8 mouse cellular contexts compared by ENCODE assay signal in genomic region chr14:57424212-57424561, GRCm38 (mm10). TPM values are rescaled to one million over a fixed set of nuclear protein-coding genes. Genes with fewer than 3 reads are reported as not detected.
DNase-seq lines count a peak whose midpoint lies in the region; ATAC-seq lines count a peak whose summit lies in the region.

No protein-coding gene starts in this region.

- no peaks in the 10 kb centered on the region for H3K4me1 ChIP-seq in heart, embryonic 12.5 days (replicated peaks)

- no peak overlapping the region for H3K27ac ChIP-seq in heart, embryonic 12.5 days (ENCODE audit: poor library complexity, severe bottlenecking)

- no peaks in the 10 kb centered on the region for H3K27me3 ChIP-seq in heart, embryonic 12.5 days (replicated peaks)

- H3K4me2 ChIP-seq in heart, embryonic 12.5 days = peak overlapping the region; percentile 68

- intact Hi-C loops in heart, postnatal 25 days (cut with DNase I) = loop anchor here (2.0 kb wide), 1 partner anchor 25 kb away; the partner anchor contains the start of gene Cryl1

- no peaks in the 10 kb centered on the region for H3K9me3 ChIP-seq in heart, embryonic 12.5 days (replicated peaks)

- ATAC-seq in heart, embryonic 12.5 days (ENCODE audit: insufficient number of reproducible peaks, low FRiP score) = peak; percentile 81
- peak; percentile 38 to 56; a peak in 2 of 4 replicates for ATAC-seq in hematopoietic stem cell, adult 5-6 weeks (replicated peaks in 1 of 2; ENCODE audit: insufficient read depth in 1 of 2, low FRiP score in 2 of 2, low TSS enrichment in 1 of 2, low read depth in 1 of 2, poor library complexity in 2 of 2, severe bottlenecking in 2 of 2)
- peak; percentile 55 for ATAC-seq in megakaryocyte-erythroid progenitor cell, adult 5-6 weeks (replicated peaks; ENCODE audit: low FRiP score, low TSS enrichment, poor library complexity, severe bottlenecking)

- DNase-seq in heart, postnatal 25 days (ENCODE audit: low spot score) = no peak
- DNase-seq in ES-CJ7 (ENCODE audit: low read depth, low spot score) = peak; percentile 5
- DNase-seq in urinary bladder, postnatal 10 days (ENCODE audit: low spot score) = no peak
- no peak for DNase-seq in gastrocnemius, adult 8-10 months (ENCODE audit: low spot score in 2 of 2)
- no peak for DNase-seq in adrenal gland, adult 2 months

- under 1% methylated on average over 24 of the region's 24 CpGs for WGBS in heart, embryonic 12.5 days

- H3K4me3 ChIP-seq in heart, embryonic 12.5 days = peak overlapping the region; percentile 70

- H3K36me3 ChIP-seq in heart, embryonic 12.5 days = no peaks in the 10 kb centered on the region

- H3K9ac ChIP-seq in heart, embryonic 12.5 days = peak overlapping the region; percentile 75

RNA-seq across cellular contexts. Expression of gene Ift88, which starts 0.3 kb away (rescaled TPM):
- polyA plus RNA-seq in heart, embryonic 12.5 days (2016; fragmentation: Nextera tagmentation; extraction: Ambion mirVana) = 5.6 and 8.1 TPM in 2 replicates
- total RNA-seq in heart, postnatal 25 days (2021) = 1 to 10 TPM; 3.7 to 5.1 TPM
- total RNA-seq in hematopoietic stem cell, adult 5-6 weeks (2017) = 14.3 and 15.8 TPM in 2 replicates
- total RNA-seq in megakaryocyte-erythroid progenitor cell, adult 5-6 weeks (2014; fragmentation: Nextera tagmentation) = 5.7 and 6.0 TPM in 2 replicates
- total RNA-seq in megakaryocyte-erythroid progenitor cell, adult 5-6 weeks (2017) = 7.2 and 13.5 TPM in 2 replicates
- total RNA-seq in gastrocnemius, adult 8-10 months (2022) = 1 to 10 TPM; 3.1 to 5.1 (median 4.2) TPM
- total RNA-seq in adrenal gland, adult 2 months (2021) = 10 to 100 TPM; 10.9 to 13.9 TPM
- 2.1 and 2.5 TPM in 2 replicates for polyA plus RNA-seq in adrenal gland, adult 2 months (2012; rRNA removed)

RNA-seq across cellular contexts. Expression of gene Cryl1, which starts 25.9 kb away (rescaled TPM):
- 10.9 and 12.1 TPM in 2 replicates for polyA plus RNA-seq in heart, embryonic 12.5 days (2016; fragmentation: Nextera tagmentation; extraction: Ambion mirVana)
- total RNA-seq in heart, postnatal 25 days (2021) = 1 to 10 TPM; 5.3 to 6.1 TPM
- total RNA-seq in hematopoietic stem cell, adult 5-6 weeks (2017) = 17.1 and 25.3 TPM in 2 replicates
- total RNA-seq in megakaryocyte-erythroid progenitor cell, adult 5-6 weeks (2014; fragmentation: Nextera tagmentation) = 28.4 and 38.5 TPM in 2 replicates
- 17.4 and 34.9 TPM in 2 replicates for total RNA-seq in megakaryocyte-erythroid progenitor cell, adult 5-6 weeks (2017)
- 1 to 10 TPM; 5.1 to 6.3 (median 5.9) TPM for total RNA-seq in gastrocnemius, adult 8-10 months (2022)
- 10 to 100 TPM in 1 of 2 experiments, 1 to 10 TPM in 1; 9.7 to 12.3 TPM for total RNA-seq in adrenal gland, adult 2 months (2021)
- 13.1 and 14.5 TPM in 2 replicates for polyA plus RNA-seq in adrenal gland, adult 2 months (2012; rRNA removed)
